Mouse (Mus musculus) lung, adult 2 months (tissue): ENCODE results near the gene Slc16a10.

Source experiments
- CTCF ChIP-seq: fragments of 200-500 bp; IDR thresholded peaks from 2 replicates; pipeline ENCODE4 v1.5.1; 2011; ENCODE audit warnings: mild to moderate bottlenecking, low read length, control low read depth; ENCODE audit not compliant: insufficient read depth
- POLR2A ChIP-seq: fragments of 200-500 bp; IDR thresholded peaks from 2 replicates; pipeline ENCODE4 v1.6.1; 2011; ENCODE audit warnings: low read depth, mild to moderate bottlenecking, control low read depth, low read length, borderline replicate concordance; ENCODE audit errors: extremely low read depth

GRCm38 (mm10) chr10:40135807-40136778 is 6.0 kb downstream of the Slc16a10 start:
- TF ChIP-seq POLR2A (no peak), CTCF (no peak)
